Mouse (Mus musculus) olfactory bulb, adult 2 months (tissue): Measurements from ENCODE around the gene Tmem182. TPM values are rescaled to one million over a fixed set of nuclear protein-coding genes. Genes with fewer than 3 reads are reported as not detected.

Experiments used
- H3K27ac ChIP-seq: fragments of 200-500 bp; 2 replicates; pipeline ENCODE4 v1.5.1; 2012; ENCODE audit warnings: low read depth, low read length; ENCODE audit not compliant: insufficient read depth
- H3K4me1 ChIP-seq: fragments of 200-500 bp; 2 replicates; pipeline ENCODE4 v1.6.1; 2012; ENCODE audit warnings: low read length; ENCODE audit not compliant: control insufficient read depth, insufficient read depth
- H3K4me3 ChIP-seq: fragments of 200-500 bp; 2 replicates; pipeline ENCODE4 v1.5.1; 2012; ENCODE audit warnings: mild to moderate bottlenecking, low read depth, low read length, moderate library complexity; ENCODE audit not compliant: insufficient read depth
- CTCF ChIP-seq: fragments of 200-500 bp; IDR thresholded peaks from 2 replicates; pipeline ENCODE4 v1.5.1; 2012; ENCODE audit warnings: low read depth, mild to moderate bottlenecking, low read length, moderate library complexity; ENCODE audit not compliant: insufficient read depth
- POLR2A ChIP-seq: fragments of 200-500 bp; IDR thresholded peaks from 2 replicates; pipeline ENCODE4 v1.6.1; 2012; ENCODE audit warnings: mild to moderate bottlenecking, low read depth, low read length, moderate library complexity; ENCODE audit not compliant: insufficient read depth
- WGBS: fragments of 180-500 bp; shearing (Covaris S2); methylation state at CpG from one replicate; pipeline ENCODE4 v1.1.7; 2018; 5-methylcytosine and 5-hydroxymethylcytosine counted together
- polyA plus RNA-seq: library from polyadenylated mRNA; stranded (reverse); fragments of >200 nt; gene quantifications from 2 replicates; pipeline ENCODE4 v1.2.4, GENCODE M21; 2012; ENCODE audit warnings: low replicate concordance; ENCODE audit not compliant: missing spikeins, insufficient read depth, insufficient read length

The Tmem182 gene
- polyA plus RNA-seq, 1 experiment, result not detected

DNA sequence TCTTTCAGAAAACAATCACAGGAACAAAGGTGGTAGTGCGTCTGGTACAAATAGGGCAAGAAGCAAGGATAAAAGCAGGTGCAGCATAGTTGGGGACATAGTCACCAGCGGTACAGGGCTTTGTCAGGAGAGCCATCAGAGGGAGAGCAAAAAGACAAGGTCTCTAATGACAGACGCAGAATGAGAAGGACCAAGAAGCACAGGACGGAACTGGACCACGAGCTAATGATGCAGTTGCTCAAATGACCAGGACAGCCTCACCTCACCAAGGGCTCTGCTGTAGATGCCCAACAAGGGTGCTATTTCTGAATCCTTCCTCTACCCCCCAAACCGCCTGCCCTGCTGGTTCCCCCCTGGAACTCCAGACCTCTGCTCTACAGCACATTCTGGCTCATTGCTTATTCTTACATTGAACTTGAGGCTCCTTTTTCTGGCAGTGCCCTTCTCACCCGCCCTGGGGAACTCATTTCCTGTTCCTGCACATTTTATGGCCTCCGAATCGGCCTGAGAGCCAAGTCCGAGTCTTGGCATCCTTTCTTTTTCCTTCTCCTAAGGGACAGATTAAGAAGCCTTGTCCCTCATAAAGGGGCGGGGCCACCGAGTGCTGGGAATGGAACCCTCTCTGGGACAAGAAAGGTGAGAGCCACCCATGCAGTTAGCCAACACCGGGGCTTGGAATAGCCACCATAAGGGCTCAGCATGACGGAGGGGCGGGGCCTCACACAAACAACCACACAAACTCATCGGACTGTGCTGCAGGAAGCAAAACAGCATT lies 9.9 kb downstream of the Tmem182 start:
- no peak for TF ChIP-seq CTCF
- TF ChIP-seq POLR2A, result no peak
- Histone ChIP-seq H3K4me1 (no peaks in the 10 kb centered on the region), H3K4me3 (no peak overlapping the region), H3K27ac (no peak overlapping the region)
- WGBS, result 62% methylated on average over 16 of the region's 16 CpGs

DNA sequence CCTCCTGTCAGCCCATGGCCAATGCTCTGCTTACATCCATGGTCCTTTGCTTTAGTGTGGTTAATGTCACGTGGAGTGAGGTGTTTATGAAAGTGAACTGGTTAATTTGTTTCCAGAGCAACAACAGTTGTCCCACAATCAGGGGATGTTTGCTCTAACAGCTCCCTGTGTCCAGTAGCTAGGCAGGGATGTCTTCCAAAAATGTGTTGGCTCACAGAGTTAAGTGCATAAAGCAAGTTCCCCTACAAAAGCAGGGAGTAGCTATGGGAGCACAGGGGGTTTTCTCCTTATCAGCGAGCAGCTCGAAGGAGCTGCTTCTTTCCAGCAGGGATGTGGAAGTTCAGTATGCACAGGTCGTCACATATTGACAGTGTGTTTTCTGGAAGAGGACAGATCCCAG lies 19.1 kb downstream of the Tmem182 start:
- no peak overlapping the region for H3K27ac ChIP-seq
- WGBS, result 47% methylated on average over 4 of the region's 4 CpGs
- no peak overlapping the region for H3K4me3 ChIP-seq
- no peaks in the 10 kb centered on the region for H3K4me1 ChIP-seq
- TF ChIP-seq POLR2A (no peak), CTCF (no peak)

DNA sequence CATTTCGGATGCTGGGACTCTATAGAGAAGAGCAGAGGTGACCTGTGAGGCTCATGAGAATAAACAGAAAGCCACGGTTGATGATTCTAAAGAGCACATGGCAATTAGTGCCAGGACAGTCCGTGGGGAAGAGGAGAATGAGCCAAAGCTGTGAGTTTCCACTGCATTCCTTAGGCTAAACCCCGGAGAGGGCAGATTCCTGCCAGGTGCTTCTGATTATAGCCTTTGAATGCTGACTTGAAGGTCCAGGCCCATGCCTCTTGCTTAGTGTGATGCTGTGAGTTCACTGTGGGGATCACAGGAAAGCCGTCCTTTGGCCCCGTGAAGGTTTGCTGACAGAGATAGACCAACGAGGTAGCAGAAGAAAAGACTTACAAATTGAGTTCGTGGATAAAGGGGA lies 19.5 kb downstream of the Tmem182 start:
- TF ChIP-seq CTCF (no peak), POLR2A (no peak)
- Histone ChIP-seq H3K27ac (no peak overlapping the region), H3K4me3 (no peak overlapping the region), H3K4me1 (no peaks in the 10 kb centered on the region)
- 67% methylated on average over 8 of the region's 8 CpGs for WGBS

DNA sequence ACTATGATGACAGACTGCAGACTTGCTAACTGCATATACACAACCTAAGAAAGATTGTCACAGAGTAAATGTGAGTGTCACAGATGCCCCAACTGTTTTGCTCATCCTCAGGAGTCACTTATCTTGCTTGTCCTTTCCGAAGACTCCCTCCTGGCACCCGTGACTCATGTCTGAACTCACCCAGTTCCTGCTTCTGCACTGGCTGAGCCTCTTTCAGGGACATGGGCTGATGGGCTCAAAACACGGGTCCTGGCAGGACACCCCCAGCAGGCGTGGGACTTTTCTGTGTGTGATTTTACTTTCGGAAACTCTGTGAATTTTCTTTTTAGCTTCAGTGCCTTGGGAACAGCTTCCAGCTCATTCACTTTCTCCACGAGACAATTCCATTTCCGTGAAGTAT lies 20.4 kb downstream of the Tmem182 start:
- TF ChIP-seq CTCF (no peak), POLR2A (no peak)

DNA sequence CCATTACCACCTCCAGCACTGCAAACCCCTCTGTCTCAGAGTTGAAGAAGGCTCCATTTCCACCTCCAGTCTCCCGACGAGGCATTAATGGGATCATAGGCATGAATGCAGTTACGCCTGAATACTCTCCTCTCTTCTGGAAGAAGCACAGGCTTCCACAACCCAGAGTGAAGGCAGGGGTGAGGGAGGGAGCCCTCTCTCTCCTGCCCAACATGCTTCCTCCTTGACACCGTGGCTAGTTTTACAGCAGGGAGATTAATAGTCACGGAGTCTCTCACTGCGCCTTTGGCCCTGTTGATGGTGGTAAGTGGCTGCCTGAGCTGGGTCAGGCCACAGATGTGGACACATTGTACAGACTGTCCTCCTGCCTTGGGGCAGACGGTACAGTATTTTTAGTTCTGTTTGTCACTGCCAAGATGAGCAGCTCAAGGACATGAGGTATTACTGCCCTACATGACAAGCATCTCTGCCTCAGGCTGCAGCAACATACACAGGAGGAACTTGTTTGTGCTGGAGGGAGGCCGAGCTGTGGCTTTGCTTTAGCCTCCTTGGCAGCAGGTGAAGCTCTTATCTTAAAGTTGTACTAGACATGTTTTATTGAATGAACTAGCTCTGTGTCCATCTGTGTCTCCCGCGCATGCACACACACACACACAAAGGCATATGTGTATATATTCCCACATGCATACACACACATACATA lies 24.0 kb downstream of the Tmem182 start:
- Histone ChIP-seq H3K4me3 (no peak overlapping the region), H3K4me1 (no peaks in the 10 kb centered on the region), H3K27ac (no peak overlapping the region)
- TF ChIP-seq POLR2A (no peak), CTCF (no peak)
- 79% methylated on average over 10 of the region's 10 CpGs for WGBS

More for the DNA sequence above, 20.4 kb downstream of the Tmem182 start:
- 65% methylated on average over 7 of the region's 7 CpGs for WGBS
- H3K4me1 ChIP-seq, result no peaks in the 10 kb centered on the region
- H3K27ac ChIP-seq, result no peak overlapping the region
- no peak overlapping the region for H3K4me3 ChIP-seq

DNA sequence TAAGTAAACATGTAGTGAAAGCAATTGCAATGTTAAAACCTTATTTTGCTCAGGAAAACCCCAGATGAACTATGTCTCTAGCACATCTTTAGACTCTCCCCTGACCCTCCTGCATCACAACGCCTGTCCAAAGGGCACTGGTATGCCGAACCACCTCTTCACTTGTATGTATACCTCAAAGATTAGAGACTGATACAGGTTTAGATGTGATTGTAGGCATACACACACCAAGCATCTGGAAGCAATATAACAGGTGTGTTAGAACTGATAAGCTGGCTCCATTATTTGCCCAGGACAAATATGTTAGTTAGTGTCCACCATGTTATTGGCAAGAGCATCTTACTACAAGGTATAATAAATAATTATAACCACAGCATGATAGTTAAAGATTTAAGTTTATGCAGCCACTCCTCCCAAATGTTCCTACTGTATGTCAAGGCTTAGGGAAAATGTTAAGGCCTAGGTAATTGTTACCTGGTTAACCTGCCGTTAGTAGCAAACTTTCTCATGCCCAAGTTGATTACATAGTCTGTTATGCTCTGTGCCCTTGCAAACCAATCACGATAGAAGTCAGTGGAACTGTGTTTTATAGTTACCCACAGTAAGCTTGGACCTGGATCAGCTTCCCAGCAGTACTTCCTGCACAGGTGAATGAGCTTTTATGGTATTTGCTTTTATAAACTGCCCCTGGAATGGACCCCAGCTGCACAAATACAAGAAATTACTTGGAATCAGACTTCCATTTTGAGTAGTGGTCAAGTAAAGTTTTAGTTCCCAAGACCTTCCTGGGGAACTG lies 25.5 kb downstream of the Tmem182 start:
- Histone ChIP-seq H3K4me1 (no peaks in the 10 kb centered on the region), H3K4me3 (no peak overlapping the region), H3K27ac (no peak overlapping the region)
- TF ChIP-seq POLR2A (no peak), CTCF (no peak)
- 97% methylated on average over 4 of the region's 4 CpGs for WGBS

DNA sequence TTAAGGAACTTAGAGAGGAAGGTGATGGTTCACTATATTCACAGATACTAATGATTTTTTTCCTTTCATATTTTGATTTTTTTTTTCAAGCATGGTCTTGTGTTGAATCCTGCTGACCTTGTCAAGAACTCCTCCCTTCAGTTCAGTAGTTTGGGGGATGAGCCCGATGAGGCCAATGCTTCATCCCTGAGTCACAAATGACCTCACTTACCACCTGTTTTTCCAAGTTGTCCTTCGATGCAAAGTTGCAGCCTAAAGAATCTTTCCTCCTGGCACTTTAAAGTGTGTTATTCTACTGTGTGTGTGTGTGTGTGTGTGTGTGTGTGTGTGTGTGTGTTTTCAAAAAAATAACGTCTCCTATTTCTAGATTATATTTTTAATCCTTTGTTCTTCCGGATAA lies 30.1 kb downstream of the Tmem182 start:
- Histone ChIP-seq H3K4me1 (no peaks in the 10 kb centered on the region), H3K4me3 (no peak overlapping the region), H3K27ac (no peak overlapping the region)
- WGBS, result 78% methylated on average over 4 of the region's 4 CpGs
- TF ChIP-seq POLR2A (no peak), CTCF (no peak)

DNA sequence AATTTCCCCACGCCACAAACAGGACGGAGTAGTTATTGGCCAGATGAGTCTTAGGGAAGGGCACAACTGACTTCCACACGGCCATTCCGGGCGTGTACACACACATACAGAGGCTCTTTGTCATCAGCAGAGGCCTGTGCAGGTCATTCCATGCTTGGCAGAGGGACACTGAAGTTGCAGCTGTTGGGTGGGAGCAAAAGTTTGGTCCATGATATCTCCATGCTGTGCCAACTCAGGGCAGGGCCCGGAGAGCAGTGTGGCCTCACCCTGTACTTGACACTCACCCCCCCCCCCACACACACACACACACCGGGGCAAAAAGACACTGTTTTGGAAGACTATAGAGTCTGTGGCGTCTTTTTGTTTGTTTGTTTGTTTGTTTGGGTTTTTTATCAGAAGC lies 35.2 kb downstream of the Tmem182 start:
- no peak for TF ChIP-seq CTCF
- TF ChIP-seq POLR2A, result no peak
- no peak overlapping the region for H3K27ac ChIP-seq
- H3K4me3 ChIP-seq, result no peak overlapping the region
- WGBS, result 90% methylated on average over 8 of the region's 8 CpGs
- no peaks in the 10 kb centered on the region for H3K4me1 ChIP-seq
